In genomic region chr9:56995198-56996027, GRCm38 (mm10) we compare ENCODE assay signal across 8 mouse cellular contexts. TPM values are rescaled to one million over a fixed set of nuclear protein-coding genes. Genes with fewer than 3 reads are reported as not detected.
DNase-seq lines count a peak whose midpoint lies in the region; ATAC-seq and TF ChIP-seq lines count a peak whose summit lies in the region.

No protein-coding gene starts in this region.

- peak overlapping the region; percentile 98 for H3K27ac ChIP-seq in embryonic facial prominence, embryonic 12.5 days
- H3K27ac ChIP-seq in liver, embryonic 13.5 days, result peak overlapping the region; percentile 82

- peak overlapping the region; percentile 97 for H3ac ChIP-seq in C2C12 (ENCODE audit: control insufficient read depth, insufficient read length, low read depth)

- H3K79me2 ChIP-seq in C2C12 (ENCODE audit: control insufficient read depth, insufficient read depth), result peaks cover 54% of the 10 kb centered on the region

- peaks cover 6% of the 10 kb centered on the region; the same call in 1 of the 2 replicates for H3K4me1 ChIP-seq in embryonic facial prominence, embryonic 12.5 days
- peaks cover 31% of the 10 kb centered on the region for H3K4me1 ChIP-seq in liver, embryonic 13.5 days (replicated peaks)

- WGBS in embryonic facial prominence, embryonic 12.5 days, result under 1% methylated on average over 80 of the region's 80 CpGs
- under 1% methylated on average over 62 of the region's 80 CpGs for WGBS in liver, embryonic 13.5 days (ENCODE audit: insufficient replicate concordance)

- H3K4me2 ChIP-seq in embryonic facial prominence, embryonic 12.5 days (replicated peaks), result peak overlapping the region; percentile 73
- H3K4me2 ChIP-seq in liver, embryonic 13.5 days, result peak overlapping the region; percentile 93

- peak overlapping the region; percentile 92 for H3K9ac ChIP-seq in embryonic facial prominence, embryonic 12.5 days
- peak overlapping the region; percentile 79 for H3K9ac ChIP-seq in liver, embryonic 13.5 days

- H3K27me3 ChIP-seq in C2C12 (ENCODE audit: control insufficient read depth, insufficient read depth, insufficient read length), result no peaks in the 10 kb centered on the region
- H3K27me3 ChIP-seq in embryonic facial prominence, embryonic 12.5 days, result no peaks in the 10 kb centered on the region
- H3K27me3 ChIP-seq in liver, embryonic 13.5 days, result peaks cover 23% of the 10 kb centered on the region

- H3K9me3 ChIP-seq in embryonic facial prominence, embryonic 12.5 days, result no peaks in the 10 kb centered on the region
- H3K9me3 ChIP-seq in liver, embryonic 13.5 days (replicated peaks), result no peaks in the 10 kb centered on the region

- no peak for TF ChIP-seq CTCF in C2C12 (IDR thresholded peaks at IDR 0.05; ENCODE audit: control insufficient read depth, insufficient read depth, insufficient read length)

- peak; percentile 47 for ATAC-seq in embryonic facial prominence, embryonic 12.5 days (ENCODE audit: insufficient number of reproducible peaks, insufficient read depth, low FRiP score, low TSS enrichment)
- peak; percentile 76 for ATAC-seq in liver, embryonic 13.5 days (ENCODE audit: low read depth)

- no peaks in the 10 kb centered on the region for H3K36me3 ChIP-seq in C2C12 (ENCODE audit: control insufficient read depth, insufficient read depth)
- H3K36me3 ChIP-seq in embryonic facial prominence, embryonic 12.5 days, result no peaks in the 10 kb centered on the region
- H3K36me3 ChIP-seq in liver, embryonic 13.5 days, result no peaks in the 10 kb centered on the region

- H3K4me3 ChIP-seq in C2C12 (ENCODE audit: insufficient read depth, poor library complexity, severe bottlenecking), result peak overlapping the region; percentile 61
- peak overlapping the region; percentile 69 for H3K4me3 ChIP-seq in embryonic facial prominence, embryonic 12.5 days
- peak overlapping the region; percentile 76 for H3K4me3 ChIP-seq in liver, embryonic 13.5 days (replicated peaks)

- peaks cover 37% of the 10 kb centered on the region for H3K79me3 ChIP-seq in C2C12 (ENCODE audit: low read depth)

- DNase-seq in adrenal gland, postnatal 36 days, result peak; percentile 74 to 79
- peak; percentile 27 for DNase-seq in heart, adult 8-10 months (ENCODE audit: low spot score)
- peak; percentile 45 to 65 for DNase-seq in kidney, adult 8-10 months
- DNase-seq in liver, embryonic 13.5 days, result peak; percentile 48
- DNase-seq in neural tube, embryonic 10.5 days (ENCODE audit: extremely low spot score, low spot score), result peak; percentile 82
- DNase-seq in testis, postnatal 10 days (ENCODE audit: low spot score), result peak; percentile 78

TF ChIP-seq in C2C12, 6 proteins besides CTCF, POLR2A, EP300 and RAD21:
- TF ChIP-seq CEBPB (IDR thresholded peaks at IDR 0.05; ENCODE audit: low read depth) (no peak), MYOD1 (IDR thresholded peaks at IDR 0.05; ENCODE audit: control insufficient read depth, insufficient read length, low read depth) (no peak), MYOG (IDR thresholded peaks at IDR 0.05; ENCODE audit: control insufficient read depth, extremely low read depth, insufficient read length) (no peak), FOSL1 (IDR thresholded peaks at IDR 0.05; ENCODE audit: insufficient read depth, low read length, poor library complexity, severe bottlenecking) (no peak), USF1 (IDR thresholded peaks at IDR 0.05; ENCODE audit: low read depth) (no peak), MAX (IDR thresholded peaks at IDR 0.05) (no peak)

RNA-seq across cellular contexts. Expression of gene Ptpn9, which starts 0.7 kb away (rescaled TPM):
- polyA plus RNA-seq in C2C12 (2012; fragmentation: generic; extraction: Trizol), result 22.2 TPM
- 10 to 100 TPM; 47.7 to 53.8 TPM for total RNA-seq in adrenal gland, postnatal 36 days (2021)
- polyA plus RNA-seq in embryonic facial prominence, embryonic 12.5 days (2016; fragmentation: Nextera tagmentation; extraction: Ambion mirVana), result 42.5 and 43.4 TPM in 2 replicates
- total RNA-seq in heart, adult 8-10 months (2022), result 10 to 100 TPM in 1 of 4 experiments, 1 to 10 TPM in 3; 6.3 to 10.2 (median 8.9) TPM
- 3.3 and 3.4 TPM in 2 replicates for polyA plus RNA-seq in liver, embryonic 13.5 days (2015; fragmentation: Nextera tagmentation; extraction: Ambion mirVana)

RNA-seq across cellular contexts. Expression of gene Snupn, which starts 44.7 kb away (rescaled TPM):
- 7.7 TPM for polyA plus RNA-seq in C2C12 (2012; fragmentation: generic; extraction: Trizol)
- 10 to 100 TPM; 11.7 to 12.4 TPM for total RNA-seq in adrenal gland, postnatal 36 days (2021)
- polyA plus RNA-seq in embryonic facial prominence, embryonic 12.5 days (2016; fragmentation: Nextera tagmentation; extraction: Ambion mirVana), result 27.3 and 29.1 TPM in 2 replicates
- 10 to 100 TPM in 2 of 4 experiments, 1 to 10 TPM in 2; 9.1 to 11.4 (median 10.3) TPM for total RNA-seq in heart, adult 8-10 months (2022)
- polyA plus RNA-seq in liver, embryonic 13.5 days (2015; fragmentation: Nextera tagmentation; extraction: Ambion mirVana), result 10.9 and 11.8 TPM in 2 replicates

RNA-seq across cellular contexts. Expression of gene Imp3, which starts 58.1 kb away (rescaled TPM):
- polyA plus RNA-seq in C2C12 (2012; fragmentation: generic; extraction: Trizol), result 122 TPM
- total RNA-seq in adrenal gland, postnatal 36 days (2021), result 100 to 1,000 TPM in 1 of 2 experiments, 10 to 100 TPM in 1; 89.4 to 106 TPM
- 74.3 and 76.9 TPM in 2 replicates for polyA plus RNA-seq in embryonic facial prominence, embryonic 12.5 days (2016; fragmentation: Nextera tagmentation; extraction: Ambion mirVana)
- total RNA-seq in heart, adult 8-10 months (2022), result 10 to 100 TPM; 58.6 to 70.1 (median 65.8) TPM
- 66.1 and 69.1 TPM in 2 replicates for polyA plus RNA-seq in liver, embryonic 13.5 days (2015; fragmentation: Nextera tagmentation; extraction: Ambion mirVana)

Comparison
In these comparisons a context has a peak if more than half of its experiments do, and no peak if none do; other contexts are left out.
1. Peak in every context shown above with its lines: DNase-seq, ATAC-seq, H3K4me3 ChIP-seq and H3K27ac ChIP-seq.
2. DNase-seq: peak in every context shown above with its lines; median percentile 82 in neural tube, embryonic 10.5 days; 78 in testis, postnatal 10 days; 76 in adrenal gland, postnatal 36 days; 55 in kidney, adult 8-10 months; 48 in liver, embryonic 13.5 days; 27 in heart, adult 8-10 months.